Mouse (Mus musculus) E14TG2a.4 (cell line): ENCODE results near the gene H1fx.

Experiments used
- CTCF ChIP-seq: conservative IDR thresholded peaks from 2 replicates; pipeline ENCODE4 v1.5.1; 2014; ENCODE audit warnings: low read length
- NANOG ChIP-seq: IDR thresholded peaks from 2 replicates; pipeline ENCODE4 v1.6.1; 2014; ENCODE audit warnings: borderline replicate concordance, low read length, mixed read lengths

DNA sequence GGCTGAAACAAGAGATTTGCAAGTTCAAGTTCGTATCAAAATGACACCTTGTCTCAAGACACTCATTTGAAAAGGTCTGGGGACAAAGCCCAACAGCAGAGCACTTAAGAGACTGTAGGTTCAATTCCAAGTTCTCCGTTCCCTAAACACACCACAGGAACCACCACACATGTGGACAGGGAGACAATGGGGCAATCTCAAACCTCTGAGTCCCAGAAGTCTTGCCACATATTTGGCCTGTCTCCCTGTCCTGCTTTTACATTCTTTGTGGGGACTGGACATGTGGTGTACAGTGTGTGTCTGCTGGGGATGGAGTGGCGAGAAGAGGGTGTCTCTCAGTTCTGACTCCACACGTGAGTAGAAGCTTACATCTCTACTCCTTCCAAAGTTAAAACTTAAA lies 27.8 kb upstream of the H1fx start:
- TF ChIP-seq CTCF (no peak), NANOG (no peak)
